ENCODE assay signal across 18 mouse cellular contexts in the genomic region with DNA sequence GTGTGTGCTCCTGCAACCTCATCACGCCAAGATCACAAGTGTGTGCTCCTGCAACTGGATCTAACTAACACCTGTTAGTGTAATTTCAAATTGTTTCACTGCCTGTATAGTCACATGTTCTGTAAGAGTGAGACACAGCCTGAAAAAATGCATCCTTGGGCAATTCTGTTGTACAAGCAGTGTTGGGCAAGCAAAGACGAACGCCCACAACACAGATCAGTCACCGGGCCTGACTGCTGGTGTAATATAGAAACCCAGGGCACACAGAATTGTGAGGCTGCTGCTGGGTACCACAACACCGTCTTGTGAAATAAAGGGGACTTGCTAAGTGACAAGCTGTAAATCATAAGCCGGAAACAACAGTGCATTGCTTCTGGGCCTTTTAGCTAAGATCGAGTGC. TPM values are rescaled to one million over a fixed set of nuclear protein-coding genes. Genes with fewer than 3 reads are reported as not detected.
DNase-seq lines count a peak whose midpoint lies in the region; ATAC-seq and TF ChIP-seq lines count a peak whose summit lies in the region.
"Had no signal": no experiment of that assay in that cellular context is flagged by ENCODE, and none has a peak within 500 bp of the region (broad histone marks: within the 10 kb centered on the region; RNA-seq: fewer than 3 reads in every experiment).

No protein-coding gene starts in this region.

- no peak for TF ChIP-seq CTCF in heart, postnatal 0 days (IDR thresholded peaks at IDR 0.05; ENCODE audit: low read depth)

- no peak overlapping the region for H3K4me3 ChIP-seq in heart, postnatal 0 days (ENCODE audit: low read depth, low read length)
- H3K4me3 ChIP-seq: embryonic facial prominence, embryonic 15.5 days; forebrain, embryonic 13.5 days; limb, embryonic 13.5 days; neural tube, embryonic 12.5 days had no signal

- H3K4me2 ChIP-seq in heart, postnatal 0 days (ENCODE audit: low read depth, low read length) = no peak overlapping the region
- H3K4me2 ChIP-seq: embryonic facial prominence, embryonic 15.5 days; forebrain, embryonic 13.5 days; limb, embryonic 13.5 days; neural tube, embryonic 12.5 days had no signal

- H3K9ac ChIP-seq in heart, postnatal 0 days (replicated peaks; ENCODE audit: low read depth, low read length) = no peak overlapping the region
- H3K9ac ChIP-seq: embryonic facial prominence, embryonic 15.5 days; forebrain, embryonic 13.5 days; limb, embryonic 13.5 days; neural tube, embryonic 12.5 days had no signal

- peak overlapping the region; percentile 97; the same call in 1 of the 2 replicates for H3K27ac ChIP-seq in heart, postnatal 0 days (ENCODE audit: low read depth)
- H3K27ac ChIP-seq: forebrain, embryonic 13.5 days; neural tube, embryonic 12.5 days had no signal

- no peak for DNase-seq in heart, postnatal 0 days (ENCODE audit: low spot score)
- DNase-seq in heart, postnatal 25 days (ENCODE audit: low spot score) = no peak
- peak; percentile 76 for DNase-seq in adipocyte (ENCODE audit: low spot score)
- DNase-seq in fat pad, adult 2 months (ENCODE audit: extremely low read depth, low read depth, low spot score) = peak; percentile 94
- DNase-seq in lung, postnatal 36 days = peak; percentile 82
- no peak for DNase-seq in cerebellum, postnatal 10 days
- DNase-seq in ovary, adult 18-20 months (ENCODE audit: low spot score) = no peak
- DNase-seq: cerebellum, adult 18-20 months; heart, postnatal 36 days; layer of hippocampus, adult 9-11 months; thymus, postnatal 36 days had no signal

- H3K36me3 ChIP-seq in heart, postnatal 0 days (replicated peaks; ENCODE audit: control insufficient read depth, insufficient read depth, low read length) = peaks cover 66% of the 10 kb centered on the region

- intact Hi-C loops in heart, postnatal 25 days (cut with DNase I) = no loop called here

- no peaks in the 10 kb centered on the region for H3K9me3 ChIP-seq in heart, postnatal 0 days (replicated peaks; ENCODE audit: control insufficient read depth, low read length)
- H3K9me3 ChIP-seq: embryonic facial prominence, embryonic 15.5 days; forebrain, embryonic 13.5 days; limb, embryonic 13.5 days; megakaryocyte, embryonic 14.5 days; neural tube, embryonic 12.5 days had no signal

- H3K27me3 ChIP-seq in heart, postnatal 0 days (ENCODE audit: control insufficient read depth, insufficient read depth, low read length) = no peaks in the 10 kb centered on the region
- H3K27me3 ChIP-seq: embryonic facial prominence, embryonic 15.5 days; forebrain, embryonic 13.5 days; limb, embryonic 13.5 days; megakaryocyte, embryonic 14.5 days; neural tube, embryonic 12.5 days had no signal

- ATAC-seq in heart, postnatal 0 days (ENCODE audit: insufficient read depth, low read depth) = no peak
- ATAC-seq in activated CD4-positive, CD25-positive, alpha-beta regulatory T cell, adult 4 months = no peak
- ATAC-seq: CD4-positive, CD25-positive, alpha-beta regulatory T cell, adult 4 months; forebrain, embryonic 13.5 days had no signal

- TF ChIP-seq EP300 in heart, postnatal 0 days (IDR thresholded peaks at IDR 0.05; ENCODE audit: low read depth) = no peak

- H3K4me1 ChIP-seq in heart, postnatal 0 days (ENCODE audit: control insufficient read depth, insufficient read depth) = peaks cover 27% of the 10 kb centered on the region
- H3K4me1 ChIP-seq: neural tube, embryonic 12.5 days had no signal

- WGBS in heart, postnatal 0 days = 88% methylated on average over 7 of the region's 7 CpGs

RNA-seq across cellular contexts. Expression of gene Per2, which starts 21.6 kb away (rescaled TPM):
- total RNA-seq in heart, postnatal 0 days (2014; rRNA removed; ENCODE audit: low replicate concordance) = 11.1 and 14.0 TPM in 2 replicates
- 2.3 and 3.3 TPM in 2 replicates for polyA plus RNA-seq in heart, postnatal 0 days (2015; fragmentation: Nextera tagmentation; extraction: Ambion mirVana)
- 10 to 100 TPM in 1 of 2 experiments, 1 to 10 TPM in 1; 2.1 to 11.7 TPM for total RNA-seq in heart, postnatal 25 days (2021)
- polyA plus RNA-seq in activated CD4-positive, CD25-positive, alpha-beta regulatory T cell, adult 4 months (2017; shearing (Covaris generic)) = under 1 TPM; 0.52 to 0.89 TPM

RNA-seq across cellular contexts. Expression of gene Hes6, which starts 23.7 kb away (rescaled TPM):
- 81.4 and 82.5 TPM in 2 replicates for total RNA-seq in heart, postnatal 0 days (2014; rRNA removed; ENCODE audit: low replicate concordance)
- 61.0 and 64.3 TPM in 2 replicates for polyA plus RNA-seq in heart, postnatal 0 days (2015; fragmentation: Nextera tagmentation; extraction: Ambion mirVana)
- total RNA-seq in heart, postnatal 25 days (2021) = 10 to 100 TPM; 16.6 to 18.3 TPM
- polyA plus RNA-seq in activated CD4-positive, CD25-positive, alpha-beta regulatory T cell, adult 4 months (2017; shearing (Covaris generic)) = 10 to 100 TPM; 14.6 to 17.3 TPM

RNA-seq across cellular contexts. Expression of gene Ilkap, which starts 39.0 kb away (rescaled TPM):
- 58.1 and 70.5 TPM in 2 replicates for total RNA-seq in heart, postnatal 0 days (2014; rRNA removed; ENCODE audit: low replicate concordance)
- 71.4 and 75.1 TPM in 2 replicates for polyA plus RNA-seq in heart, postnatal 0 days (2015; fragmentation: Nextera tagmentation; extraction: Ambion mirVana)
- total RNA-seq in heart, postnatal 25 days (2021) = 10 to 100 TPM; 41.3 to 48.1 TPM
- polyA plus RNA-seq in activated CD4-positive, CD25-positive, alpha-beta regulatory T cell, adult 4 months (2017; shearing (Covaris generic)) = 10 to 100 TPM; 37.7 to 41.9 TPM

RNA-seq across cellular contexts. Expression of gene Traf3ip1, which starts 56.9 kb away (rescaled TPM):
- total RNA-seq in heart, postnatal 0 days (2014; rRNA removed; ENCODE audit: low replicate concordance) = 2.0 and 3.4 TPM in 2 replicates
- polyA plus RNA-seq in heart, postnatal 0 days (2015; fragmentation: Nextera tagmentation; extraction: Ambion mirVana) = 2.8 TPM in 2 replicates
- total RNA-seq in heart, postnatal 25 days (2021) = 1 to 10 TPM; 5.7 to 5.9 TPM
- 1 to 10 TPM; 3.0 to 3.1 TPM for polyA plus RNA-seq in activated CD4-positive, CD25-positive, alpha-beta regulatory T cell, adult 4 months (2017; shearing (Covaris generic))

Comparison
In these comparisons a context has a peak if more than half of its experiments do, and no peak if none do; other contexts are left out.
1. DNase-seq: peak in adipocyte (single experiment), fat pad, adult 2 months (single experiment) and lung, postnatal 36 days (single experiment); none in heart, postnatal 0 days (single experiment), heart, postnatal 25 days (single experiment), cerebellum, postnatal 10 days (0 of 2) and ovary, adult 18-20 months (single experiment).